Mouse (Mus musculus) T-cell, adult 2 months (primary cell): ENCODE data around the gene Tpsg1.

ENCODE experiments used
- DNase-seq: peaks from one replicate; pipeline ENCODE4 v3.0.0; 2022; ENCODE audit warnings: low spot score

The Tpsg1 gene

GRCm38 (mm10) chr17:25368973-25369372, at the start of gene Tpsg1:
Gene Tpsg1, plus strand, starts transcription at chr17:25369273.
- no peak for DNase-seq

GRCm38 (mm10) chr17:25320819-25321218, 48.3 kb upstream of the Tpsg1 start:
- no peak for DNase-seq

- DNase-seq = no peak
Measured at GRCm38 (mm10) chr17:25322930-25323329, 46.1 kb upstream of the Tpsg1 start.

GRCm38 (mm10) chr17:25332321-25332720, 36.8 kb upstream of the Tpsg1 start:
- no peak for DNase-seq

GRCm38 (mm10) chr17:25333943-25334342, 35.1 kb upstream of the Tpsg1 start:
- DNase-seq = peak; percentile 15

GRCm38 (mm10) chr17:25338218-25338617, 30.9 kb upstream of the Tpsg1 start:
- DNase-seq = no peak

- DNase-seq = no peak
Measured at GRCm38 (mm10) chr17:25340003-25340402, 29.1 kb upstream of the Tpsg1 start.

- DNase-seq = no peak
Measured at GRCm38 (mm10) chr17:25341490-25341889, 27.6 kb upstream of the Tpsg1 start.

- no peak for DNase-seq
Measured at GRCm38 (mm10) chr17:25345462-25345861, 23.6 kb upstream of the Tpsg1 start, which contains the start of gene Tpsab1. Gene Tpsab1, minus strand, starts transcription at chr17:25345562.

- DNase-seq = no peak
Measured at GRCm38 (mm10) chr17:25361291-25361690, 7.8 kb upstream of the Tpsg1 start.

- peak; percentile 16 for DNase-seq
Measured at GRCm38 (mm10) chr17:25363726-25364125, 5.3 kb upstream of the Tpsg1 start.

- no peak for DNase-seq
Measured at GRCm38 (mm10) chr17:25366005-25366404, 3.1 kb upstream of the Tpsg1 start, which contains the start of gene Tpsb2. Gene Tpsb2, plus strand, starts transcription at chr17:25366305.

- DNase-seq = no peak
Measured at GRCm38 (mm10) chr17:25372491-25372890, 3.4 kb downstream of the Tpsg1 start.

- DNase-seq = no peak
Measured at GRCm38 (mm10) chr17:25374011-25374410, 4.9 kb downstream of the Tpsg1 start.

- DNase-seq = no peak
Measured at GRCm38 (mm10) chr17:25394526-25394925, 25.5 kb downstream of the Tpsg1 start.

- DNase-seq = peak; percentile 21
Measured at GRCm38 (mm10) chr17:25397804-25398519, 28.9 kb downstream of the Tpsg1 start.

GRCm38 (mm10) chr17:25398520-25398838, 29.4 kb downstream of the Tpsg1 start:
- no peak for DNase-seq

GRCm38 (mm10) chr17:25400443-25400842, 31.4 kb downstream of the Tpsg1 start:
- no peak for DNase-seq

- no peak for DNase-seq
Measured at GRCm38 (mm10) chr17:25401491-25401890, 32.4 kb downstream of the Tpsg1 start.

GRCm38 (mm10) chr17:25402224-25402623, 33.2 kb downstream of the Tpsg1 start:
- DNase-seq = no peak

GRCm38 (mm10) chr17:25404190-25404589, 35.1 kb downstream of the Tpsg1 start:
- no peak for DNase-seq

GRCm38 (mm10) chr17:25405224-25405895, 36.3 kb downstream of the Tpsg1 start:
- DNase-seq = no peak

- no peak for DNase-seq
Measured at GRCm38 (mm10) chr17:25406011-25406441, 37.0 kb downstream of the Tpsg1 start.

GRCm38 (mm10) chr17:25407352-25407751, 38.3 kb downstream of the Tpsg1 start:
- no peak for DNase-seq
